Comparison of ENCODE assay signal across 9 mouse cellular contexts in genomic region chr14:55108202-55108870, GRCm38 (mm10). TPM values are rescaled to one million over a fixed set of nuclear protein-coding genes. Genes with fewer than 3 reads are reported as not detected.
DNase-seq lines count a peak whose midpoint lies in the region; ATAC-seq and TF ChIP-seq lines count a peak whose summit lies in the region.
"Had no signal": no experiment of that assay in that cellular context is flagged by ENCODE, and none has a peak within 500 bp of the region (broad histone marks: within the 10 kb centered on the region; RNA-seq: fewer than 3 reads in every experiment).

No protein-coding gene starts in this region.

- ATAC-seq in hindbrain, embryonic 16.5 days: peak; percentile 81
- ATAC-seq in midbrain, embryonic 14.5 days (ENCODE audit: low FRiP score, low TSS enrichment): peak; percentile 66
- no peak for ATAC-seq in megakaryocyte-erythroid progenitor cell, adult 5-6 weeks (replicated peaks; ENCODE audit: low FRiP score, low TSS enrichment, poor library complexity, severe bottlenecking)

- peak; percentile 99 for DNase-seq in brain, adult 2 months (ENCODE audit: low read depth, low spot score)
- peak; percentile 82 for DNase-seq in midbrain, embryonic 14.5 days
- no peak for DNase-seq in thymus, postnatal 14 days
- DNase-seq in heart, adult 9 months (ENCODE audit: low spot score in 2 of 2): no peak
- DNase-seq in spleen, adult 12 weeks (ENCODE audit: low spot score): no peak

- H3K4me1 ChIP-seq in cortical plate, adult 2 months (ENCODE audit: control insufficient read depth, insufficient read depth, low read length): peaks cover 9% of the 10 kb centered on the region
- H3K4me1 ChIP-seq in hindbrain, embryonic 16.5 days (ENCODE audit: control insufficient read depth, insufficient read depth, low read depth, low read length): peaks cover 60% of the 10 kb centered on the region
- peaks cover 49% of the 10 kb centered on the region for H3K4me1 ChIP-seq in midbrain, embryonic 14.5 days (ENCODE audit: control insufficient read depth, insufficient read depth, low read length)

- H3K27ac ChIP-seq in cortical plate, adult 2 months (ENCODE audit: insufficient read depth, low read length): peak overlapping the region; percentile 83
- peak overlapping the region; percentile 78 for H3K27ac ChIP-seq in hindbrain, embryonic 16.5 days (ENCODE audit: low read depth, low read length)
- peak overlapping the region; percentile 79 for H3K27ac ChIP-seq in midbrain, embryonic 14.5 days (replicated peaks; ENCODE audit: low read depth, low read length)
- H3K27ac ChIP-seq: liver, embryonic 15.5 days had no signal

- peak overlapping the region; percentile 44 for H3K9ac ChIP-seq in hindbrain, embryonic 16.5 days (ENCODE audit: low read depth, low read length)
- peak overlapping the region; percentile 34 for H3K9ac ChIP-seq in midbrain, embryonic 14.5 days (replicated peaks; ENCODE audit: low read length)
- H3K9ac ChIP-seq: liver, embryonic 15.5 days had no signal

- H3K36me3 ChIP-seq in hindbrain, embryonic 16.5 days (ENCODE audit: control insufficient read depth, insufficient read depth, low read length): peaks cover 4% of the 10 kb centered on the region; the same call in 1 of the 2 replicates
- H3K36me3 ChIP-seq in midbrain, embryonic 14.5 days (ENCODE audit: control insufficient read depth, insufficient read depth, low read length): peaks cover 12% of the 10 kb centered on the region

- peak; percentile 69; the same call in 1 of the 2 replicates for TF ChIP-seq POLR2A in cortical plate, adult 2 months (IDR thresholded peaks at IDR 0.05; ENCODE audit: extremely low read depth, insufficient read depth, low read length)

- H3K4me2 ChIP-seq in hindbrain, embryonic 16.5 days (ENCODE audit: low read length): peak overlapping the region; percentile 39
- H3K4me2 ChIP-seq in midbrain, embryonic 14.5 days (ENCODE audit: low read length): peak overlapping the region; percentile 27
- H3K4me2 ChIP-seq: liver, embryonic 15.5 days had no signal

- TF ChIP-seq CTCF in cortical plate, adult 2 months (IDR thresholded peaks at IDR 0.05; ENCODE audit: extremely low read depth, insufficient read depth, low read length): no peak

- H3K4me3 ChIP-seq in cortical plate, adult 2 months (ENCODE audit: insufficient read depth, low read length): no peak overlapping the region
- H3K4me3 ChIP-seq in hindbrain, embryonic 16.5 days (ENCODE audit: low read length): no peak overlapping the region
- no peak overlapping the region for H3K4me3 ChIP-seq in midbrain, embryonic 14.5 days (replicated peaks; ENCODE audit: low read depth, low read length)
- H3K4me3 ChIP-seq: liver, embryonic 15.5 days had no signal

- WGBS in hindbrain, embryonic 16.5 days: 26% methylated on average over 9 of the region's 9 CpGs
- WGBS in midbrain, embryonic 14.5 days: 28% methylated on average over 9 of the region's 9 CpGs

- H3K27me3 ChIP-seq in hindbrain, embryonic 16.5 days (replicated peaks; ENCODE audit: control insufficient read depth, insufficient read depth, low read length): no peaks in the 10 kb centered on the region
- peaks cover 5% of the 10 kb centered on the region; the same call in 1 of the 2 replicates for H3K27me3 ChIP-seq in midbrain, embryonic 14.5 days (ENCODE audit: control insufficient read depth, insufficient read depth, low read length)

- no peaks in the 10 kb centered on the region for H3K9me3 ChIP-seq in hindbrain, embryonic 16.5 days (ENCODE audit: control insufficient read depth, low read length)
- no peaks in the 10 kb centered on the region for H3K9me3 ChIP-seq in midbrain, embryonic 14.5 days (ENCODE audit: control insufficient read depth, low read length)
- H3K9me3 ChIP-seq: liver, embryonic 15.5 days had no signal

RNA-seq across cellular contexts. Expression of gene Ap1g2, which starts 1.9 kb away (rescaled TPM):
- 14.7 and 15.4 TPM in 2 replicates for polyA plus RNA-seq in cortical plate, adult 2 months (2012; rRNA removed)
- polyA plus RNA-seq in hindbrain, embryonic 16.5 days (2015; fragmentation: Nextera tagmentation; extraction: Ambion mirVana): 6.9 and 7.7 TPM in 2 replicates
- 6.8 and 7.6 TPM in 2 replicates for polyA plus RNA-seq in midbrain, embryonic 14.5 days (2014; fragmentation: Nextera tagmentation; extraction: Ambion mirVana)
- total RNA-seq in megakaryocyte-erythroid progenitor cell, adult 5-6 weeks (2014; fragmentation: Nextera tagmentation): 66.7 and 109 TPM in 2 replicates
- 13.3 and 27.0 TPM in 2 replicates for total RNA-seq in megakaryocyte-erythroid progenitor cell, adult 5-6 weeks (2017)

RNA-seq across cellular contexts. Expression of gene Jph4, which starts 8.4 kb away (rescaled TPM):
- 244 and 247 TPM in 2 replicates for polyA plus RNA-seq in cortical plate, adult 2 months (2012; rRNA removed)
- 31.8 and 32.3 TPM in 2 replicates for polyA plus RNA-seq in hindbrain, embryonic 16.5 days (2015; fragmentation: Nextera tagmentation; extraction: Ambion mirVana)
- polyA plus RNA-seq in midbrain, embryonic 14.5 days (2014; fragmentation: Nextera tagmentation; extraction: Ambion mirVana): 31.1 and 38.9 TPM in 2 replicates
- not detected in 2 replicates for total RNA-seq in megakaryocyte-erythroid progenitor cell, adult 5-6 weeks (2014; fragmentation: Nextera tagmentation)
- total RNA-seq in megakaryocyte-erythroid progenitor cell, adult 5-6 weeks (2017): 0.05 TPM in 1 of 2 replicates, not detected in the other

RNA-seq across cellular contexts. Expression of gene Thtpa, which starts 13.8 kb away (rescaled TPM):
- 13.8 and 14.5 TPM in 2 replicates for polyA plus RNA-seq in cortical plate, adult 2 months (2012; rRNA removed)
- polyA plus RNA-seq in hindbrain, embryonic 16.5 days (2015; fragmentation: Nextera tagmentation; extraction: Ambion mirVana): 34.4 and 36.1 TPM in 2 replicates
- 27.9 and 33.7 TPM in 2 replicates for polyA plus RNA-seq in midbrain, embryonic 14.5 days (2014; fragmentation: Nextera tagmentation; extraction: Ambion mirVana)
- 9.2 and 10.4 TPM in 2 replicates for total RNA-seq in megakaryocyte-erythroid progenitor cell, adult 5-6 weeks (2014; fragmentation: Nextera tagmentation)
- total RNA-seq in megakaryocyte-erythroid progenitor cell, adult 5-6 weeks (2017): 5.1 and 6.4 TPM in 2 replicates

RNA-seq across cellular contexts. Expression of gene Zfhx2, which starts 16.2 kb away (rescaled TPM):
- polyA plus RNA-seq in cortical plate, adult 2 months (2012; rRNA removed): 13.0 and 13.1 TPM in 2 replicates
- polyA plus RNA-seq in hindbrain, embryonic 16.5 days (2015; fragmentation: Nextera tagmentation; extraction: Ambion mirVana): 18.4 and 20.5 TPM in 2 replicates
- 24.9 and 28.4 TPM in 2 replicates for polyA plus RNA-seq in midbrain, embryonic 14.5 days (2014; fragmentation: Nextera tagmentation; extraction: Ambion mirVana)
- 5.6 and 7.8 TPM in 2 replicates for total RNA-seq in megakaryocyte-erythroid progenitor cell, adult 5-6 weeks (2014; fragmentation: Nextera tagmentation)
- 0.19 and 1.4 TPM in 2 replicates for total RNA-seq in megakaryocyte-erythroid progenitor cell, adult 5-6 weeks (2017)

Comparison
In these comparisons a context has a peak if more than half of its experiments do, and no peak if none do; other contexts are left out.
1. DNase-seq: peak in brain, adult 2 months (single experiment) and midbrain, embryonic 14.5 days (single experiment); none in thymus, postnatal 14 days (single experiment), heart, adult 9 months (0 of 2) and spleen, adult 12 weeks (single experiment).
2. Peak in every context shown above with its lines, with median percentiles within 50 percentile points of each other: H3K27ac ChIP-seq.